Mouse (Mus musculus) hindbrain, embryonic 11.5 days (tissue): ENCODE results near the gene Rab9. TPM values are rescaled to one million over a fixed set of nuclear protein-coding genes. Genes with fewer than 3 reads are reported as not detected.
"Not testable (repeated sequence)": the region's sequence is repeated elsewhere in the genome, so short reads cannot be mapped to it uniquely, and the experiment has no call there.

Source experiments
- ATAC-seq: fragments of 200-750 bp; cut with Nextera tagmentation; 2 replicates; pipeline ENCODE4 v1.8.0; 2017; ENCODE audit warnings: mild to moderate bottlenecking, moderate TSS enrichment, moderate library complexity; ENCODE audit not compliant: low FRiP score
- DNase-seq: peaks from one replicate; pipeline ENCODE4 v3.0.0-alpha.2; 2015; ENCODE audit warnings: low spot score
- H3K27ac ChIP-seq: fragments of 300-500 bp; sonication (generic); 2 replicates; pipeline ENCODE4 v1.5.1; 2014; ENCODE audit warnings: mild to moderate bottlenecking, low read depth, low read length
- H3K27me3 ChIP-seq: fragments of 300-500 bp; sonication (generic); 2 replicates; pipeline ENCODE4 v1.6.1; 2014; ENCODE audit warnings: mild to moderate bottlenecking, low read length, moderate library complexity, mixed read lengths; ENCODE audit not compliant: control insufficient read depth, insufficient read depth
- H3K36me3 ChIP-seq: fragments of 300-500 bp; sonication (generic); 2 replicates; pipeline ENCODE4 v1.6.1; 2014; ENCODE audit warnings: mild to moderate bottlenecking, low read length, moderate library complexity, mixed read lengths; ENCODE audit not compliant: control insufficient read depth, insufficient read depth
- H3K4me1 ChIP-seq: fragments of 300-500 bp; sonication (generic); replicated peaks from 2 replicates; pipeline ENCODE4 v1.6.1; 2014; ENCODE audit warnings: low read length, mixed read lengths; ENCODE audit not compliant: control insufficient read depth, insufficient read depth
- H3K4me2 ChIP-seq: fragments of 300-500 bp; sonication (generic); replicated peaks from 2 replicates; pipeline ENCODE4 v1.6.1; 2014; ENCODE audit warnings: mild to moderate bottlenecking, low read depth, low read length
- H3K4me3 ChIP-seq: fragments of 300-500 bp; sonication (generic); 2 replicates; pipeline ENCODE4 v1.5.1; 2014; ENCODE audit warnings: low read depth, low read length
- H3K9ac ChIP-seq: fragments of 300-500 bp; sonication (generic); 2 replicates; pipeline ENCODE4 v1.6.1; 2014; ENCODE audit warnings: low read depth, low read length
- H3K9me3 ChIP-seq: fragments of 300-500 bp; sonication (generic); 2 replicates; pipeline ENCODE4 v1.6.1; 2016; ENCODE audit warnings: low read length; ENCODE audit not compliant: control insufficient read depth
- WGBS: fragments of 180-500 bp; shearing (Covaris S2); extraction: QIAGEN DNeasy Blood & Tissue Kit; methylation state at CpG from one replicate; pipeline ENCODE4 v1.1.7; 2014; 5-methylcytosine and 5-hydroxymethylcytosine counted together
- polyA plus RNA-seq: library from polyadenylated mRNA; unstranded; fragments of >200 nt; fragmentation: Nextera tagmentation; extraction: Ambion mirVana; gene quantifications from 2 replicates; pipeline ENCODE4 v1.2.1, GENCODE M21; 2014

The Rab9 gene
- 56.8 and 61.6 TPM in 2 replicates for polyA plus RNA-seq

DNA sequence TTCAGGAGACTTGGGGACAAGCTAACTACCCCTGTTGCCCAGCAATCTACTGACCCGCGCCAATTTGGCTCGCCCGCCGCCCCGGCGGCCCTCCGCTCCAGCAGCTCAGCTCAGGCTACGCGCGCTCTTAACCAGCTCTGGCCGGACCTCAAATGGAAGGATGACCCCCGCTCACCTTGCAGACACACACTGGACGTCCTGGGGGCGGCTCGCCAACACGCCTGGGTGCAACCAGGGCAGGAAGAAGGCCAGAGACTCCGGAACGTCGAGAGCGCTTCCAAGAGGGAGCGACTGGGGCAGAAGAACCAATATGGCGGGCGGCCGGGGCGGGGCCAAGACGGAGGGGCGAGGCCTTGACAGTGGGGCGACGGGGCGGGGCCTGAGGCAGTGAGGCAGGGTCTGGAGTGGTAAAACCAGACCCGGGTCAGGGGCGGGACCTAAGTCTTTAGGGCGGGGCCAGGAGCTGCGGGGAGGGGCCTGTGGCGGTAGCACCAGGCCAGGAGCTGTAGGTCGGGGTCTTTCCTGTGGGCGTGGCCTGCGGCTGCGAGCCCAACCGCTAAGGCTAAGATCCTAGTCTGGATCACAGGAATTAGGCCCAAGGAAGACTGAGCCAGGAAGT, at the start of gene Rab9:
Gene Rab9 (minus strand): TSS at position 503 of the 619 bp plus-strand sequence.
- H3K9me3 ChIP-seq, result no peaks in the 10 kb centered on the region
- peak within 1 kb of the TSS; percentile 61 for H3K4me3 ChIP-seq
- H3K27me3 ChIP-seq, result no peaks in the 10 kb centered on the region; the same call in 1 of the 2 replicates
- ATAC-seq (peak; percentile 99), DNase-seq (peak; percentile 92)
- peak within 1 kb of the TSS; percentile 60; the same call in 1 of the 2 replicates for H3K27ac ChIP-seq
- H3K36me3 ChIP-seq, result no peaks in the 10 kb centered on the region
- H3K9ac ChIP-seq, result peak within 1 kb of the TSS; percentile 69
- no peaks in the 10 kb centered on the region for H3K4me1 ChIP-seq
- WGBS, result 19% methylated on average over 29 of the region's 41 CpGs
- H3K4me2 ChIP-seq, result peak within 1 kb of the TSS; percentile 60

DNA sequence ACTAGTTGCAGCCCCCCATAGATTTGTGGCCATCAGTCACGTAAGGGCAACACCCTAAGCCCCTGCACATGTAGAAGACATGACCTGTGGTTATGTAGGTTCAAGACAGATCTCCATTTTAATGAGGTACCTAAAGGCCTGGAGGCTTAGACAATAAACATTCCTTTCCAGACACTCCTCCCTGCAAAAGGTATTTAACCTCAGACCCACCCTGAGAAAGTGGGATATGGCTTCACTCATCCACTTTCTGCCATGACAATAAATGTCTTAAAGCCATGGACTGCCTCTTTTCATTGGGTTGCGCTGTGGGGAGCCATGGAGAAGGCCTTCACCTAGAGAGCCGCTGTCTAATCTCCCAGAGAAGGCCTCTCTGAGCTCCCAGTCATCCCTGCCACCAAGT, 48.5 kb upstream of the Rab9 start:
- Histone ChIP-seq H3K9ac (no peak overlapping the region), H3K4me1 (no peaks in the 10 kb centered on the region), H3K36me3 (no peaks in the 10 kb centered on the region), H3K27ac (no peak overlapping the region), H3K27me3 (no peaks in the 10 kb centered on the region), H3K4me3 (no peak overlapping the region), H3K4me2 (no peak overlapping the region), H3K9me3 (no peaks in the 10 kb centered on the region)
- WGBS, result 90% methylated on average over 3 of the region's 3 CpGs
- no peak for ATAC-seq
- no peak for DNase-seq

DNA sequence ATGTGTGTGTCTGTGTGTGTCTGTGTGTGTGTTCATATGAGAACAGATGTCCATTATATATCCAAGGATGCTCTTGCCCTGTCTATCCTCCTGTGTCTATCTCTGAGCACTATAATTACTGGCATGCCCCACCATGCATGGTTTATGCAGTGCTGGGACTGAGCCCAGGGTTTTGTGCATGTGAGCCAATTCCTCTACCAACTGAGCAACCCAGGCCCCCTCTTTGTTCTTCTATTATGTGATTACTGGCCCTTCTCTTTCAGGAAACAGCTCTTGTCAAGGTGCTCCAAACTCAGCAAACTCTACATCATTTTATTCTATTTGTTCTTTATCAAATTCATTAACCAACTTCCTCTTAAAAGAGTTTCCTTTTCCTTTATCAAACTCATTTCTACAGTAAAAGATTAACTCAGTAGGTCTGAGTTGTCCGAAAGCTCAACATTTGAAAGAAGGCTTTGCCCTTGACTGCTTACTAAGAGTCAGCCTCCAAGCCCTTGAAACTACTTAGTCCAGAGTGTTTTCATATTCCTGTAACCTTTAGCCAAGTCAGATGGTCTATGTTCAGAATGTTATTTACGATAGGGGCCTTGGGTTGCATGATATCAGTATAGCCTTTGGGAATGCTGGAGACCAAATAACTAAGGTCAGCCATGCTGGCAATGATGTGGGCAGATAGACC, 46.1 kb upstream of the Rab9 start:
- ATAC-seq (no peak), DNase-seq (no peak)
- 92% methylated on average over 2 of the region's 2 CpGs for WGBS
- H3K27ac ChIP-seq, result no peak overlapping the region
- H3K27me3 ChIP-seq, result no peaks in the 10 kb centered on the region
- H3K4me1 ChIP-seq, result no peaks in the 10 kb centered on the region
- H3K4me3 ChIP-seq, result no peak overlapping the region
- H3K36me3 ChIP-seq, result no peaks in the 10 kb centered on the region
- no peak overlapping the region for H3K9ac ChIP-seq
- H3K4me2 ChIP-seq, result no peak overlapping the region
- no peaks in the 10 kb centered on the region for H3K9me3 ChIP-seq

DNA sequence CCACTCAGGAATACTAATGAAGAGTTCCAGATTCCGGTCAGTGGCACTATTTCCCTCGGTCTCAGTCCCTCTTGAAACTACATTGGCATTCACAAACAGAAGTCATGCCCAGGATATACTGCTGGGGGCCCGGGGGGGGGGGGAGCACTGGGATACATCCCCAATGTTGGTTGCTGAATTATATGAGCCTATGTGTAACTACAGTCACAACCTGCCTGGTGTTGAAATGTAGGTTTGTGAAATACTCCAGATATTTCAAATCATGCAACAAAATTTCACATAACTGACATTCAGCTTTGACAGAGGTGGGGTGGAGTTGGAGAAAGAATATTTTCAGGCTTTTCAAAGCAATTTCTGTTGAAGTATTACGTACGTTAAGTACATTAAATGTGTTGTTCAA, 41.1 kb upstream of the Rab9 start:
- Histone ChIP-seq H3K4me2 (no peak overlapping the region), H3K9ac (no peak overlapping the region), H3K36me3 (no peaks in the 10 kb centered on the region), H3K4me1 (no peaks in the 10 kb centered on the region), H3K27ac (no peak overlapping the region), H3K4me3 (no peak overlapping the region), H3K9me3 (no peaks in the 10 kb centered on the region), H3K27me3 (no peaks in the 10 kb centered on the region)
- WGBS, result 83% methylated on average over 5 of the region's 5 CpGs
- DNase-seq (no peak), ATAC-seq (no peak)

DNA sequence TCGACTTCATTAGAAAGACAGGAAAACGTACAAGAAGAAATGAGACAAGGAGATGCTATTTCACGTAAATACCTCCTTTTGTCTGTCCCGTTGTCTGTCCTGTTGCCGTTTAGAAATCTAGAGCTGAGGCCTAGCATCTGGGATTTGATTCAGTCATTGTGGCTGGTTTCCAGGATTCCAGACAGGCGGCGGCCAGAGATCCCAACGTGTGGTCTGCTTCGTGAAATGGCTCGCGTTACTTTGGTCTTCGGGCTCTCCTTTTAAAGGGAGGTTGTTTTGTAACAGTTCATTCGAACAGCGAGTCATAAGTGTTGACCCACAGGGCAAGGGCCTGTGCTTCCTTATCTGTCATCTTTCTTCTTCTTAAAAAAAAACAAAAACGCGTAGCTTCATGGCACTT, 38.7 kb upstream of the Rab9 start, which contains the start of gene Tceanc:
Gene Tceanc (minus strand): TSS at position 223 of the 400 bp plus-strand sequence.
- DNase-seq (no peak), ATAC-seq (no peak)
- Histone ChIP-seq H3K9me3 (no peaks in the 10 kb centered on the region), H3K36me3 (no peaks in the 10 kb centered on the region), H3K4me3 (no peak within 1 kb of the TSS), H3K27ac (no peak within 1 kb of the TSS), H3K4me1 (no peaks in the 10 kb centered on the region), H3K27me3 (no peaks in the 10 kb centered on the region), H3K4me2 (no peak within 1 kb of the TSS), H3K9ac (no peak within 1 kb of the TSS)
- 72% methylated on average over 16 of the region's 16 CpGs for WGBS

DNA sequence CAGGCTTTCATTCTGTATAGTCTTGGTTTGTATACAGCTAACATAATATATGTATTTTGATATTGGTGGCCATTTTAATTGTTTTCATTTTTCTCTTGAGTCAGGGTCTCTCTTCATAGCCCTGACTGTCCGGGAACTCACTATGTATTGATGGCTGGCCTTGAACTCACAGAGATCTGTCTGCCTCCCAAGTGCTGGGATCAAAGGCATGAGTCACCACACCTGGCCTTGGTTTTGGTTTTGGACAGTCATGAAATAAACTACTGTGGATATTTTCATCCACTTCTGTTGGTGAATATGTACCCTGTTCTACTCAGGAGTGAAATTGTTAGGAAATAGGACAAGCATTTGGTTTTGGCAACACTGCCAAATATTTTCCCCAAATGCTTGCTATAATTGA, 37.0 kb upstream of the Rab9 start:
- DNase-seq, result no peak
- ATAC-seq, result no peak
- 95% methylated on average over 1 of the region's 1 CpGs for WGBS
- Histone ChIP-seq H3K4me3 (no peak overlapping the region), H3K27ac (no peak overlapping the region), H3K4me1 (no peaks in the 10 kb centered on the region), H3K36me3 (no peaks in the 10 kb centered on the region), H3K9me3 (no peaks in the 10 kb centered on the region), H3K27me3 (no peaks in the 10 kb centered on the region), H3K4me2 (no peak overlapping the region), H3K9ac (no peak overlapping the region)

DNA sequence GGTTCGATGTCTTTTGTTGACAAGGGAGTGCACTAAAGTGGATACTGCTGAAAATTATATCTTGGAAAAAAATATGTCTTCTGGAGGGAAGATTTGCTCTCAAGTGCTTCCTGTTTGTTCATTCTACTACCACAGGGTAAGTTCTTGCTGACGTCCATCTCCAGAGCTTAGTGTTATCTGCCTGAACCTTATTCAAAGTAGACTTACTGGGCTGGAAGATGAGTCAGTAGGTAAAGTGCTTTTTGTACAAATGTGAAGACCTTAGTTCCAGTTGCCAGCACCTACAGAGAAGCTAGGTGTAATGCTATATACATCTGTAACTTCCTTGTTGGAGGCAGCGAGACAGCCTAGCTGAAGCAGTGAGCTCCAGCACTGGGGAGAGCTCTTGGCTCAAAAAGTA, 36.3 kb upstream of the Rab9 start:
- no peaks in the 10 kb centered on the region for H3K9me3 ChIP-seq
- WGBS, result 89% methylated on average over 3 of the region's 3 CpGs
- H3K4me3 ChIP-seq, result no peak overlapping the region
- H3K27ac ChIP-seq, result no peak overlapping the region
- H3K27me3 ChIP-seq, result no peaks in the 10 kb centered on the region
- no peak overlapping the region for H3K9ac ChIP-seq
- no peaks in the 10 kb centered on the region for H3K4me1 ChIP-seq
- H3K4me2 ChIP-seq, result no peak overlapping the region
- no peak for DNase-seq
- H3K36me3 ChIP-seq, result no peaks in the 10 kb centered on the region
- ATAC-seq, result no peak

DNA sequence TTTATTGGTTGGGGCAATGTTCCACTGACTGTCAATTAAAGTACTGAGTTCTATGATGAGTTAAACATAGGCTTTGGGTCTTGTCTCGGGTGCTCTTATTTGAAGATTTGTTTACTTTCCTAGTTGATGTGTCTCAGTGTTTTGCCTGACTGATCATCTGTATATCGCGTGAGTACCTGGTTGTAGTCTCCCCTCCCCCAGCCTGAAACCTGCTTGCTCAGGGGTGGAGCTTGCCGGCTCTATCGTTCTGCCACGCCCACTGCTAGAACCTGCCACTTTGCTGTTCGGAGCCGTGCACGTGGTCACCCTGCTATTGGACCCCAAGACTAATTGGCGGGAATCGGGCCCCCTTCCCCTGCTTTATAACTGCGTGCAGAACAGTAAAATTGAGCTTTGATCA, 34.4 kb upstream of the Rab9 start:
- not testable (repeated sequence) for ATAC-seq, H3K9me3 ChIP-seq, H3K4me1 ChIP-seq, H3K27ac ChIP-seq, H3K9ac ChIP-seq, H3K36me3 ChIP-seq, H3K4me2 ChIP-seq, H3K4me3 ChIP-seq, H3K27me3 ChIP-seq, DNase-seq
- 33% methylated on average over 11 of the region's 12 CpGs for WGBS

DNA sequence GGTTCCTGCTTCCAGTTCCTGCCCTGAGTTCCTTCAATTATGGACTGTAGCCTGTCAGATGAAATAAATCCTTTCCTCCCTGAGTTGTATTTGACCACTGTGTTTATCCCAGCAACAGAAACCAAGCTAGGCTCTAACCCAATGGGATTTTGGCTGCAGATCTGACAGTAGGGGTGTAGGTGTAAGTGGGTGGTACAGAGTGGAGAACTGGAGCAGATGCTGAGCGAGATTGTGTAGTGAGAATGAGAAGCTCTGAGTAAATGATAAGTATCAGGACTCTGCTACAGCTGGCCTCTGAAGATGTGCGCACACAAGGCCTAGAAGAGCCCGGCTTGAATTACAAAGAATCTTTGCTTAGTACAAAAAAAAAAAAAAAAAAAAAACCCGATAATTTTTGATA, 32.4 kb upstream of the Rab9 start:
- 84% methylated on average over 4 of the region's 4 CpGs for WGBS
- H3K9me3 ChIP-seq, result no peaks in the 10 kb centered on the region

More for the DNA sequence above, 32.4 kb upstream of the Rab9 start:
- no peaks in the 10 kb centered on the region for H3K4me1 ChIP-seq
- H3K27ac ChIP-seq, result no peak overlapping the region
- no peaks in the 10 kb centered on the region for H3K36me3 ChIP-seq
- no peak overlapping the region for H3K9ac ChIP-seq
- ATAC-seq (no peak), DNase-seq (no peak)
- no peak overlapping the region for H3K4me3 ChIP-seq
- 0 out of 2 replicates have a peak, but pooled peaks cover 2% of the 10 kb centered on the region for H3K27me3 ChIP-seq
- H3K4me2 ChIP-seq, result no peak overlapping the region
